20 mouse cellular contexts compared by ENCODE assay signal in genomic region chr5:143618585-143618984, GRCm38 (mm10). TPM values are rescaled to one million over a fixed set of nuclear protein-coding genes. Genes with fewer than 3 reads are reported as not detected.
A peak's percentile ranks its signal among the peaks of the same experiment; 100 is the strongest.
DNase-seq lines count a peak whose midpoint lies in the region; ATAC-seq and TF ChIP-seq lines count a peak whose summit lies in the region.
"Had no signal": no experiment of that assay in that cellular context is flagged by ENCODE, and none has a peak within 500 bp of the region (broad histone marks: within the 10 kb centered on the region; RNA-seq: fewer than 3 reads in every experiment).

No protein-coding gene starts in this region.

- no peak for TF ChIP-seq CTCF in lung, postnatal 0 days (IDR thresholded peaks at IDR 0.05)
- TF ChIP-seq CTCF in embryonic fibroblast, embryonic 13.5 days (IDR thresholded peaks at IDR 0.05; ENCODE audit: borderline replicate concordance, insufficient read depth, low read length): no peak

- WGBS in heart, embryonic 12.5 days: 50% methylated on average over 7 of the region's 7 CpGs
- WGBS in lung, postnatal 0 days: 25% methylated on average over 7 of the region's 7 CpGs
- 24% methylated on average over 7 of the region's 7 CpGs for WGBS in liver, embryonic 15.5 days (ENCODE audit: insufficient replicate concordance)
- 79% methylated on average over 7 of the region's 7 CpGs for WGBS in forebrain, embryonic 10.5 days

- no peak for TF ChIP-seq POLR2A in embryonic fibroblast, embryonic 13.5 days (IDR thresholded peaks at IDR 0.05; ENCODE audit: low read depth, low read length)

- H3K9ac ChIP-seq in heart, embryonic 12.5 days: no peak overlapping the region
- no peak overlapping the region for H3K9ac ChIP-seq in lung, postnatal 0 days (replicated peaks; ENCODE audit: low read depth)
- no peak overlapping the region for H3K9ac ChIP-seq in liver, embryonic 15.5 days
- H3K9ac ChIP-seq: neural tube, embryonic 15.5 days had no signal

- DNase-seq in heart, postnatal 25 days (ENCODE audit: low spot score): no peak
- no peak for DNase-seq in lung, postnatal 0 days (ENCODE audit: low spot score)
- DNase-seq in lung, postnatal 4 days: no peak
- no peak for DNase-seq in forebrain, embryonic 10.5 days (ENCODE audit: extremely low spot score, low spot score)
- no peak for DNase-seq in left cerebral cortex, adult 11 months (ENCODE audit: low spot score)
- DNase-seq: B cell, adult 2 months; cerebellum, adult 18-20 months; kidney, postnatal 36 days; lung, adult 2 months; midbrain, embryonic 14.5 days; thymus, postnatal 36 days had no signal

- H3K4me2 ChIP-seq in heart, embryonic 12.5 days: no peak overlapping the region
- no peak overlapping the region for H3K4me2 ChIP-seq in lung, postnatal 0 days (replicated peaks; ENCODE audit: low read depth, low read length)
- H3K4me2 ChIP-seq in liver, embryonic 15.5 days: peak overlapping the region; percentile 34
- H3K4me2 ChIP-seq: neural tube, embryonic 15.5 days had no signal

- no peaks in the 10 kb centered on the region for H3K36me3 ChIP-seq in heart, embryonic 12.5 days
- no peaks in the 10 kb centered on the region for H3K36me3 ChIP-seq in lung, postnatal 0 days (ENCODE audit: insufficient read depth, low read length)
- H3K36me3 ChIP-seq in liver, embryonic 15.5 days (replicated peaks): no peaks in the 10 kb centered on the region
- H3K36me3 ChIP-seq in forebrain, embryonic 10.5 days (replicated peaks): no peaks in the 10 kb centered on the region
- H3K36me3 ChIP-seq: neural tube, embryonic 15.5 days had no signal

- intact Hi-C loops in heart, postnatal 25 days (cut with DNase I): no loop called here

- H3K4me3 ChIP-seq in heart, embryonic 12.5 days: no peak overlapping the region
- H3K4me3 ChIP-seq in lung, postnatal 0 days (ENCODE audit: low read depth, low read length): no peak overlapping the region
- H3K4me3 ChIP-seq in embryonic fibroblast, embryonic 13.5 days (ENCODE audit: insufficient read depth, low read length): no peak overlapping the region
- no peak overlapping the region for H3K4me3 ChIP-seq in liver, embryonic 15.5 days (replicated peaks)
- no peak overlapping the region for H3K4me3 ChIP-seq in forebrain, embryonic 10.5 days
- H3K4me3 ChIP-seq: myocyte; neural tube, embryonic 15.5 days had no signal

- no peaks in the 10 kb centered on the region for H3K27me3 ChIP-seq in heart, embryonic 12.5 days (replicated peaks)
- no peaks in the 10 kb centered on the region for H3K27me3 ChIP-seq in lung, postnatal 0 days (replicated peaks; ENCODE audit: insufficient read depth, low read length)
- H3K27me3 ChIP-seq in liver, embryonic 15.5 days: no peaks in the 10 kb centered on the region
- H3K27me3 ChIP-seq in forebrain, embryonic 10.5 days (ENCODE audit: poor library complexity, severe bottlenecking): peaks cover 10% of the 10 kb centered on the region
- H3K27me3 ChIP-seq: neural tube, embryonic 15.5 days; Patski had no signal

- H3K27ac ChIP-seq in heart, embryonic 12.5 days (ENCODE audit: poor library complexity, severe bottlenecking): peak overlapping the region; percentile 80; the same call in 1 of the 2 replicates
- no peak overlapping the region for H3K27ac ChIP-seq in lung, postnatal 0 days (ENCODE audit: low read length)
- peak overlapping the region; percentile 59; the same call in 1 of the 2 replicates for H3K27ac ChIP-seq in embryonic fibroblast, embryonic 13.5 days (ENCODE audit: insufficient read depth, low read length)
- no peak overlapping the region for H3K27ac ChIP-seq in liver, embryonic 15.5 days (replicated peaks)
- H3K27ac ChIP-seq in forebrain, embryonic 10.5 days: no peak overlapping the region
- H3K27ac ChIP-seq: neural tube, embryonic 15.5 days had no signal

- ATAC-seq in heart, embryonic 12.5 days (ENCODE audit: insufficient number of reproducible peaks, low FRiP score): no peak
- ATAC-seq in lung, postnatal 0 days: no peak
- ATAC-seq in liver, embryonic 15.5 days (ENCODE audit: insufficient read depth): no peak
- ATAC-seq: activated CD4-positive, CD25-positive, alpha-beta regulatory T cell, adult 4 months; forebrain, embryonic 14.5 days; hindbrain, embryonic 16.5 days; Patski had no signal

- no peaks in the 10 kb centered on the region for H3K9me3 ChIP-seq in heart, embryonic 12.5 days (replicated peaks)
- H3K9me3 ChIP-seq in lung, postnatal 0 days (ENCODE audit: low read length): no peaks in the 10 kb centered on the region
- no peaks in the 10 kb centered on the region for H3K9me3 ChIP-seq in liver, embryonic 15.5 days (replicated peaks)
- no peaks in the 10 kb centered on the region for H3K9me3 ChIP-seq in forebrain, embryonic 10.5 days
- H3K9me3 ChIP-seq: neural tube, embryonic 15.5 days had no signal

- TF ChIP-seq EP300 in lung, postnatal 0 days (IDR thresholded peaks at IDR 0.05): peak; percentile 36; the same call in 1 of the 2 replicates

- peaks cover 38% of the 10 kb centered on the region for H3K4me1 ChIP-seq in heart, embryonic 12.5 days (replicated peaks)
- no peaks in the 10 kb centered on the region for H3K4me1 ChIP-seq in lung, postnatal 0 days (ENCODE audit: insufficient read depth, low read depth, low read length)
- H3K4me1 ChIP-seq in embryonic fibroblast, embryonic 13.5 days (ENCODE audit: control insufficient read depth, insufficient read depth, low read length): no peaks in the 10 kb centered on the region
- H3K4me1 ChIP-seq in liver, embryonic 15.5 days (replicated peaks): peaks cover 48% of the 10 kb centered on the region
- H3K4me1 ChIP-seq in forebrain, embryonic 10.5 days: peaks cover 35% of the 10 kb centered on the region

RNA-seq across cellular contexts. Expression of gene Cyth3, which starts 3.7 kb away (rescaled TPM):
- polyA plus RNA-seq in heart, embryonic 12.5 days (2016; fragmentation: Nextera tagmentation; extraction: Ambion mirVana): 41.8 and 41.9 TPM in 2 replicates
- total RNA-seq in heart, postnatal 25 days (2021): 10 to 100 TPM; 43.8 to 44.9 TPM
- 87.3 and 96.6 TPM in 2 replicates for polyA plus RNA-seq in lung, postnatal 0 days (2015; fragmentation: Nextera tagmentation; extraction: Ambion mirVana)
- polyA plus RNA-seq in embryonic fibroblast, embryonic 13.5 days (2011; ENCODE audit: insufficient read length, low read depth, missing spikeins): 130 and 134 TPM in 2 replicates
- 35.7 and 37.5 TPM in 2 replicates for polyA plus RNA-seq in liver, embryonic 15.5 days (2015; fragmentation: Nextera tagmentation; extraction: Ambion mirVana)
- polyA plus RNA-seq in forebrain, embryonic 10.5 days (2016; fragmentation: Nextera tagmentation; extraction: Ambion mirVana): 31.2 and 31.6 TPM in 2 replicates

Comparison
In these comparisons a context has a peak if more than half of its experiments do, and no peak if none do; other contexts are left out.
1. H3K27ac ChIP-seq: peak in heart, embryonic 12.5 days (single experiment) and embryonic fibroblast, embryonic 13.5 days (single experiment); none in lung, postnatal 0 days (single experiment), liver, embryonic 15.5 days (single experiment) and forebrain, embryonic 10.5 days (single experiment).